Mouse (Mus musculus): Measurements from ENCODE around the gene Arhgap10. TPM values are rescaled to one million over a fixed set of nuclear protein-coding genes. Genes with fewer than 3 reads are reported as not detected.

Arhgap10 gene
- polyA plus RNA-seq, 1 experiment, result 22.4 TPM

DNA sequence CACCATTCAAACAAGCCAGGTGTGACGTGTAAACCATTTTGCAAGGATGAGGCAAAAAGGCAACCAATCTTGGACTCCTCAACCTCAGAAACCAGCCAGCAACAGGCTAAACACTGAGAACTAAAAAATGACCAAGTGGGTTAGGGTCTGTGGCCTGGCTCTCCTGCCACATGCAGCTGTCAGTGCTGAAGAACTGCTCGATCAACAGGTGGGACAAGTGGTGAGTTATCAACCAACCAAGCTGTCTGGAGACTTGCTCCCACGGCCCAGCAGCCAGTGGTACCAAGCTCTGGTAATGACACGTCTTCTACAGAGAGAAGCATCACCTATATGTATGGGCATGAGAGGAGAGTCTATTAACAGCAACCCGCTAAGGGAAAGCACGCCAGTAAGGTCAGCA lies 15.2 kb downstream of the Arhgap10 start:
- H3K27ac ChIP-seq (ENCODE audit: insufficient read depth, low read length), result no peak overlapping the region
- no peak overlapping the region for H3K4me3 ChIP-seq (ENCODE audit: insufficient read depth, low read length)
- no peaks in the 10 kb centered on the region for H3K4me1 ChIP-seq (ENCODE audit: control insufficient read depth, insufficient read depth, low read length)
- TF ChIP-seq CTCF (IDR thresholded peaks at IDR 0.05; ENCODE audit: extremely low read depth, insufficient read depth, low read length) (no peak), POLR2A (IDR thresholded peaks at IDR 0.05; ENCODE audit: extremely low read depth, insufficient read depth, low read length) (no peak)

DNA sequence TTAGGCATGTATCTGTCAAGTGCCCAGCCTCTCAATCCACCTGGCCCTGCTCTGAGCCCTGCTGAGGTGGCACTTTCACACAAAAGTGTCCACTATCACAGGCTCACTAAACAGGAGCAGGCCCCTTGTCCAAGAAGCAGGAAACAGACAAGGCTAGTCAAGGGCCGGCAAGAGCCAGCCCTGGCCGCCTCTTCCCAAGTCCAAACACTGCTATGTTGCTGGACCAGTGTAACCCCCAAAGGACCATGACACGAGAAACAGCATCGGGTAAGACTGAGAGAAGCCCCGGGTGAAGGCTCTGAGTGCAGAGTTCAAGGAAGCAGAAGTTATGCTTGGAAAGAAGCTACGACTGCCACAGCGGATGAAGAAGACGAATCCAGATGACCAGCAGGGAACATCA lies 16.6 kb downstream of the Arhgap10 start:
- no peak for TF ChIP-seq CTCF (IDR thresholded peaks at IDR 0.05; ENCODE audit: extremely low read depth, insufficient read depth, low read length)
- no peak for TF ChIP-seq POLR2A (IDR thresholded peaks at IDR 0.05; ENCODE audit: extremely low read depth, insufficient read depth, low read length)
- Histone ChIP-seq H3K4me1 (ENCODE audit: control insufficient read depth, insufficient read depth, low read length) (no peaks in the 10 kb centered on the region), H3K27ac (ENCODE audit: insufficient read depth, low read length) (no peak overlapping the region), H3K4me3 (ENCODE audit: insufficient read depth, low read length) (no peak overlapping the region)

DNA sequence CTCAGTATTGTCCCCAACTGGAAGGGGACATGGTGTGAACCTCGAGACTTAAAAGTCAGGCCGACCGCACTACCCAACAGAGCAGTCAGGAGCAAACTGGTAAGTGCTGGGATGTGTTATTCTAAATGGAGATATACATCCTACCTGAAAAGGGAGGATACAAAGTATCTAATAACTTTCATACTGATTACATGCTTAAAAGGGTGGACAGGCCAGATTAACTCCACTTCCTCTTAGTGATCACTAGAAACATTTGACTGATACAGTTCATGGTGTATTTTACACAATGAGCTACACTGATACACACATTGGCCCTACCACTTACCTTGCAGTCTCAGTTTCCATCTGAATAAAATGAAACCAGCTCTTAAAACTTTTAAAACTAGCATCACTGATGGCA lies 17.5 kb downstream of the Arhgap10 start:
- H3K4me3 ChIP-seq (ENCODE audit: insufficient read depth, low read length), result no peak overlapping the region
- no peaks in the 10 kb centered on the region for H3K4me1 ChIP-seq (ENCODE audit: control insufficient read depth, insufficient read depth, low read length)
- no peak for TF ChIP-seq CTCF (IDR thresholded peaks at IDR 0.05; ENCODE audit: extremely low read depth, insufficient read depth, low read length)
- TF ChIP-seq POLR2A (IDR thresholded peaks at IDR 0.05; ENCODE audit: extremely low read depth, insufficient read depth, low read length), result no peak
- H3K27ac ChIP-seq (ENCODE audit: insufficient read depth, low read length), result no peak overlapping the region

DNA sequence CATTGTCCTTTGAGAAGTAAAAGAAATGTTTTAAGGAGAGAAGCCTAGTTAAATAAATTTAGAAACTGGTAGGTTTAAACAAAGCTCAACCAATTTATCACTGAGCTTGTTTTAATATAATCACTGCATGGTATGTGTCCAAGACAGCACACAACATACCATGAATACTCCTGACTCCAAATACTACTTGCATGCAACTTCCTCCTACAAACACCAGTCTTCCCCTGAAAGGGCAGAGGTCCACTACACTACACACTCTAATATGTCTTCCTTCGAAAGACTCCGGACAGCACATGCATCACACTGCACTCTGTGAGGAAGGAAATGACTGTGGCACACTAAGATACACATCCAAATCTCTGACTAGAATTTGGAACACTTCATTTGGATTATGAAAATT lies 20.3 kb downstream of the Arhgap10 start:
- no peak for TF ChIP-seq CTCF (IDR thresholded peaks at IDR 0.05; ENCODE audit: extremely low read depth, insufficient read depth, low read length)
- no peak overlapping the region for H3K27ac ChIP-seq (ENCODE audit: insufficient read depth, low read length)
- peaks cover 5% of the 10 kb centered on the region; the same call in 1 of the 2 replicates for H3K4me1 ChIP-seq (ENCODE audit: control insufficient read depth, insufficient read depth, low read length)
- no peak overlapping the region for H3K4me3 ChIP-seq (ENCODE audit: insufficient read depth, low read length)

DNA sequence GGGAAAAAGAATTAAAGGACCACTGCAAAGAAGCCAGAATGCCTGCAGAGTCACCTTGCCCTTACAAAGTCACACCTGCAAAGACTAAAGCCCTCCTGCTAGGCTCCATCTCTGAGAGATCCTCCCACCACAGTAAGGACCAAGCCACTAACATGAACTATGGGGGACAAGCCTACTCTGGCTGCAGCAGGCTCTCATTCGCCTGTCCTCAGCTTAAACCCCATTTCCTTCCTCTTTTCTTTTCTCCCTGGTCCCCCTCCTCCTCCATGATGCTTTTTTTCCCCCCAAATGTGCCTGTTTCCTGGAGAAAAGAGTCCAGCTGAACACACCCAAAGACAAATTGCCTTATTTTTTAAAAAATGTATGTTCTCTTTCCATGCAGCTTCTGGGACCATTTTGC lies 21.5 kb downstream of the Arhgap10 start:
- no peak for TF ChIP-seq POLR2A (IDR thresholded peaks at IDR 0.05; ENCODE audit: extremely low read depth, insufficient read depth, low read length)
- no peak for TF ChIP-seq CTCF (IDR thresholded peaks at IDR 0.05; ENCODE audit: extremely low read depth, insufficient read depth, low read length)
- H3K4me3 ChIP-seq (ENCODE audit: insufficient read depth, low read length), result no peak overlapping the region

DNA sequence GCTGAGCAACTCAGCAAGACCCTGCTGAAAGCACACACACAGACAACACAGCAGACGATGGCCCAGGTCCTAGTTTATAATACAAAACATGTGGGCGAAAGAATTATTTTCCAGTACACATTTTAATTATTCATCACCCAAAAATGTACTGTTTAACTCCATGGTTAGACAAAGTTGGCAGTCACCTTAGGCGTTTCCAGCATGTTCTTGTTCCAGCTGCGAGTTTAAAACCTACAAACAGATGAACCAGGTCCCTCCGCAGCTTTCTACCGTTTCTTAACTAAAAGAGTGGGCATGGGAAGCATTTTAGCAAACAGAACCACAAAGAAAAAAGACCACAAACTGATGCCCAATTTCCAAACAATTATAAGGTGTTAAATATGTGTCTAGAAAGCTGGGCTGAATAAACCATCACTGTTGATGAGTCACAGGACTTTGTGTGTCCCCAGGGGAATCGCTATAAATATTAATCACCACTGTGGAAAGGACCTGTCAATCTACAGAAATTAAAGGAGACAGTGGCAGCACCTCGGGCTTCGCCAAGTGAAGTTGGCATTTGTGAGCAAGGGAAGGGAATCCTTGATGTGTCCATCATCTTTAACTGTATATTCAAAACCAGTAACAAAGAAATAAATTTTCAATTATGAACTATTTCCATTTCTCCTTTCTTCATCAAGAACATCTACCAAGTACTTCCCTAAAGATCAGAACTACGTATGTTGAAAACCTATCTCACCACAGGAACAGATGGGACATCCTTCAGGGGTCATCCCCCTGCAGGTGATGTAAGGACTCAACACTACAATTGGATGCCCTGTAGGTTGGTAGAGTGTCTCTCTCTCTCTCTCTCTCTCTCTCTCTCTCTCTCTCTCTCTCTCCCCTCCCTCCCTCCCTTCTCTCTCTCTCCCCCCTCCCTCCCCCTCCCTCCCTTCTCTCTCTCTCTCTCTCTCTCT lies 23.1 kb downstream of the Arhgap10 start:
- TF ChIP-seq POLR2A (IDR thresholded peaks at IDR 0.05; ENCODE audit: extremely low read depth, insufficient read depth, low read length) (no peak), CTCF (IDR thresholded peaks at IDR 0.05; ENCODE audit: extremely low read depth, insufficient read depth, low read length) (no peak)
- no peak overlapping the region for H3K4me3 ChIP-seq (ENCODE audit: insufficient read depth, low read length)
- H3K27ac ChIP-seq (ENCODE audit: insufficient read depth, low read length), result no peak overlapping the region
- H3K4me1 ChIP-seq (ENCODE audit: control insufficient read depth, insufficient read depth, low read length), result peaks cover 15% of the 10 kb centered on the region

More for the DNA sequence above, 21.5 kb downstream of the Arhgap10 start:
- Histone ChIP-seq H3K27ac (ENCODE audit: insufficient read depth, low read length) (no peak overlapping the region), H3K4me1 (ENCODE audit: control insufficient read depth, insufficient read depth, low read length) (peaks cover 6% of the 10 kb centered on the region)

DNA sequence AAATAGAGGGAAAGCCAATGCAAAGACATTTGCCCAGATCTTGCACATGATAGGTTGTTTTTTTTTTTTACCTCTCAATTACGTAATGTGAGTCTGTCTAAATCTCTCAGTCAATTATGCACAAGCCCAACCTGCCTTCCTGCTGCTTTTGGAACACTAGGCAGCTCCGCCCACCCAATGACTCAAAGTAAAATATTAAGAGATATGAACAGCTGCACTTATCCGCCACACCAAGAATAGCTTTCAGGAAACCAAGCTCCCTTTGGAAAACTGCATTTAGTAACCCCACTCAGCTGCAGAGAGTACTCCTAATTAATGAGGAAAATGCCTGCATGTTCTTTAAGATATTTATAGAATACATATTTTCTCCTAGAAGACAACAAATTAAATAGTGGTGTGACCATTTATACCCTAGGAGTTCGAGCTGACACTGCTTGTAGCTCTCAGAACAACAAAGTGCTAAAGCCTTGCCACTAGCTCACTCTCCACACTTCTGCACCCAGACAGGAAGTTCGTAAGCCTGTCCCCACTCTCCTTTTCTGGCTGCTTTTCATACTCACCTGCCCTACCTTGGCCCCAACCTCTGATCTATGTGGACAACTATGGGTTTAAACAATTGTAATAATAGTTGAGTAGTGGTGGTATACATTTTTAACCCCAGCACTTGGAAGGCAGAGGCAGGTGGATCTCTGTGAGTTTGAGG lies 25.2 kb downstream of the Arhgap10 start:
- Histone ChIP-seq H3K27ac (ENCODE audit: insufficient read depth, low read length) (peak overlapping the region; percentile 78; the same call in 1 of the 2 replicates), H3K4me1 (ENCODE audit: control insufficient read depth, insufficient read depth, low read length) (peaks cover 17% of the 10 kb centered on the region), H3K4me3 (ENCODE audit: insufficient read depth, low read length) (no peak overlapping the region)
- TF ChIP-seq POLR2A (IDR thresholded peaks at IDR 0.05; ENCODE audit: extremely low read depth, insufficient read depth, low read length) (no peak), CTCF (IDR thresholded peaks at IDR 0.05; ENCODE audit: extremely low read depth, insufficient read depth, low read length) (no peak)

DNA sequence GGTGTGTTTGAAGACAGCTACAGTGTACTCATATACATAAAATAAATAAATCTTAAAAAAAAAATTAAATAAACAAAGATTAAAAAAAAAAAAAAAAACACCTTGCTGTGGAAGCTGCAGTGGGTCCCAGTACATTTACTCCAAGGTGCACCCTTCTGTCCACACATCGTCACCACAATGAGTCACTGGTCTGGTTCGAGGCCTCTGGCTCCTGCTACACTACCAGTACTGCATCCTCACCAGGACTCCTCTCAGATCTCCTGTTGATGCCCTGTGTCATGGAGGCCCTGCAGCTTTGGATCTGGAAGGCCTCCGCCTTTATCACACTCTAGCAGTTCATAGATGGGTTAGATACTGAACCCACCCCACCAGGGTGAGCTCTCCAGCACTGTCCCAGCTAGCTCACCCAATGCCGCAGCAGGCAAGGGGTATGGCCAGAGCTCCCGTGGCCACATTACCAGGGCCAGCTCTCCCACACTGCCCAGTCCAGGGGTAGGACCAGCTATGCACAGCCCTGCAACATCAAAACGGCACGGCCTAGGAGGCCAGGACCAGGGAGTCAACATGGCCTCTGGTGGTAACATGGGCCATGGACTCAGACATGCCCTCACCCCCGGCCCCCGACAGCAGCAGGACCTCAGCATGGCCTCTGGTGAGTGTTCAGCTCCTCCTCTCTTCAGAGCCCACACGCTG lies 26.4 kb downstream of the Arhgap10 start:
- peak overlapping the region; percentile 56 for H3K27ac ChIP-seq (ENCODE audit: insufficient read depth, low read length)
- no peak overlapping the region for H3K4me3 ChIP-seq (ENCODE audit: insufficient read depth, low read length)
- TF ChIP-seq POLR2A (IDR thresholded peaks at IDR 0.05; ENCODE audit: extremely low read depth, insufficient read depth, low read length), result no peak
- no peak for TF ChIP-seq CTCF (IDR thresholded peaks at IDR 0.05; ENCODE audit: extremely low read depth, insufficient read depth, low read length)
- peaks cover 17% of the 10 kb centered on the region for H3K4me1 ChIP-seq (ENCODE audit: control insufficient read depth, insufficient read depth, low read length)

DNA sequence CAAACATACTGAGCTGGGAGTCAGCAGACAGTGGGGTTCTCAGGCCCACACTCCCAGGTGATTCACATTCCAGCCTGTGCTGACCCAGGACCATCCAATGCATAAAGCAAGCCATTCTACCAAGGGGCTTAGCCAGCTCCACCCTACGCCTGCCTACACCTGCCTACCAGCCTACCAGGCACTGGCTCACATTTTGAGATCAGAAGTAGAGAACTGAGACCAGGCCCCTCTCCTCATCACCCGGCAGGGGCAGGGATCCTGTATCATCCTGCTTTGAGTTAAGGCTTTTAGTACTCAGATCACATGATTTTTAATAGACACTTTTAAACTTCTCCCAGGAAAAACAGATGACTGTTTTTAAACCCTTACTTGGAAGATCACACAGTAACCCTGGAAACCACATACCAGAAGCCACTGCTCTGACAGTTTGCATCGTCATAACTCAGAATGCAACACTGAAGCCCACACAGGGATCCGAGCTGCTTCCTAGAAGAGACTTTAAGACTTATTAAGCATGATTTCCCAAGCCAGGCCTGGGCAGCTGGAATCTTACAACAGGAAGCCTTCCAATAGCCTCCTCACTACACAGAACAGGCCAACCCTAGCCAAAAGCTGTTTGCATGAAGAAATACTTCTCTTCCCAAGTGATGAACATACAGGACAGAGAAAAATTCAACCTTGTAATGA lies 27.5 kb downstream of the Arhgap10 start:
- Histone ChIP-seq H3K27ac (ENCODE audit: insufficient read depth, low read length) (peak overlapping the region; percentile 62), H3K4me1 (ENCODE audit: control insufficient read depth, insufficient read depth, low read length) (peaks cover 17% of the 10 kb centered on the region), H3K4me3 (ENCODE audit: insufficient read depth, low read length) (no peak overlapping the region)
- TF ChIP-seq CTCF (IDR thresholded peaks at IDR 0.05; ENCODE audit: extremely low read depth, insufficient read depth, low read length) (no peak), POLR2A (IDR thresholded peaks at IDR 0.05; ENCODE audit: extremely low read depth, insufficient read depth, low read length) (no peak)
